Mouse (Mus musculus) gastrocnemius, postnatal 10 days (tissue): ENCODE measurements around the gene Lyzl4. TPM values are rescaled to one million over a fixed set of nuclear protein-coding genes. Genes with fewer than 3 reads are reported as not detected.

Source experiments
- DNase-seq: peaks from one replicate; pipeline ENCODE4 v3.0.0; 2021; ENCODE audit warnings: mixed read lengths
- total RNA-seq, 2 experiments: library from RNA; stranded (reverse); gene quantifications; 2 replicates each; pipeline ENCODE4 v1.2.3; 2021

The Lyzl4 gene
- total RNA-seq, 2 experiments from 2014 or later = 0.81 TPM; not detected in 1

- DNase-seq = no peak
These were observed 5.1 kb upstream of the Lyzl4 start for GRCm38 (mm10) chr9:121647026-121647425.

- no peak for DNase-seq
These were observed 3.0 kb upstream of the Lyzl4 start for GRCm38 (mm10) chr9:121644855-121645254.

- DNase-seq = peak; percentile 48
These were observed 695 bp upstream of the Lyzl4 start, which contains the start of gene Vipr1 for GRCm38 (mm10) chr9:121642401-121643181. Gene Vipr1 (plus strand): TSS chr9:121642716.

GRCm38 (mm10) chr9:121641235-121641915 lies 521 bp downstream of the Lyzl4 start:
- DNase-seq = no peak

- DNase-seq = no peak
These were observed 2.1 kb downstream of the Lyzl4 start for GRCm38 (mm10) chr9:121639790-121640189.

GRCm38 (mm10) chr9:121635835-121636576 lies 5.9 kb downstream of the Lyzl4 start:
- no peak for DNase-seq

GRCm38 (mm10) chr9:121633306-121633705 lies 8.6 kb downstream of the Lyzl4 start:
- no peak for DNase-seq

GRCm38 (mm10) chr9:121632891-121633290 lies 9.0 kb downstream of the Lyzl4 start:
- DNase-seq = no peak

GRCm38 (mm10) chr9:121631946-121632345 lies 9.9 kb downstream of the Lyzl4 start:
- DNase-seq = no peak

- DNase-seq = no peak
These were observed 11.3 kb downstream of the Lyzl4 start for GRCm38 (mm10) chr9:121630627-121631026.

GRCm38 (mm10) chr9:121624920-121625319 lies 17.0 kb downstream of the Lyzl4 start:
- DNase-seq = no peak

- DNase-seq = no peak
These were observed 18.7 kb downstream of the Lyzl4 start for GRCm38 (mm10) chr9:121623235-121623634.

- no peak for DNase-seq
These were observed 22.5 kb downstream of the Lyzl4 start for GRCm38 (mm10) chr9:121619441-121619840.

GRCm38 (mm10) chr9:121616471-121616870 lies 25.4 kb downstream of the Lyzl4 start:
- peak; percentile 39 for DNase-seq

GRCm38 (mm10) chr9:121614241-121614757 lies 27.6 kb downstream of the Lyzl4 start:
- no peak for DNase-seq

GRCm38 (mm10) chr9:121613192-121613591 lies 28.7 kb downstream of the Lyzl4 start:
- DNase-seq = no peak

GRCm38 (mm10) chr9:121609381-121609780 lies 32.5 kb downstream of the Lyzl4 start:
- no peak for DNase-seq

- no peak for DNase-seq
These were observed 35.3 kb downstream of the Lyzl4 start for GRCm38 (mm10) chr9:121606498-121607096.

- DNase-seq = peak; percentile 74
These were observed 36.2 kb downstream of the Lyzl4 start for GRCm38 (mm10) chr9:121605414-121606278.

- no peak for DNase-seq
These were observed 39.5 kb downstream of the Lyzl4 start for GRCm38 (mm10) chr9:121602381-121602780.

GRCm38 (mm10) chr9:121600861-121601427 lies 41.0 kb downstream of the Lyzl4 start:
- DNase-seq = no peak
